ENCODE assay signal across 11 mouse cellular contexts in genomic region chr14:46980736-46981438, GRCm38 (mm10).
DNase-seq lines count a peak whose midpoint lies in the region; ATAC-seq and TF ChIP-seq lines count a peak whose summit lies in the region.
"Had no signal": no experiment of that assay in that cellular context is flagged by ENCODE, and none has a peak within 500 bp of the region (broad histone marks: within the 10 kb centered on the region; RNA-seq: fewer than 3 reads in every experiment).

No protein-coding gene starts in this region.

- no peak for DNase-seq in forebrain, embryonic 11.5 days (ENCODE audit: low spot score)
- no peak for DNase-seq in forebrain, embryonic 10.5 days (ENCODE audit: extremely low spot score, low spot score)
- no peak for DNase-seq in liver, postnatal 0 days
- no peak for DNase-seq in liver, embryonic 11.5 days (ENCODE audit: low spot score)
- DNase-seq in thymus, postnatal 14 days, result no peak
- DNase-seq in thymus, adult 18-20 months, result no peak
- DNase-seq: spleen, adult 18-20 months had no signal

- no peak overlapping the region for H3K27ac ChIP-seq in forebrain, embryonic 11.5 days (ENCODE audit: low read depth, low read length)
- no peak overlapping the region for H3K27ac ChIP-seq in forebrain, embryonic 10.5 days
- no peak overlapping the region for H3K27ac ChIP-seq in liver, postnatal 0 days (ENCODE audit: low read depth)
- no peak overlapping the region for H3K27ac ChIP-seq in liver, embryonic 11.5 days (ENCODE audit: low read depth, low read length)
- H3K27ac ChIP-seq in heart, embryonic 16.5 days (ENCODE audit: low read length), result peak overlapping the region; percentile 8
- H3K27ac ChIP-seq in neural tube, embryonic 15.5 days (replicated peaks), result no peak overlapping the region
- H3K27ac ChIP-seq: embryonic facial prominence, embryonic 12.5 days had no signal

- 0 out of 2 replicates have a peak, but pooled peaks have one; percentile 18 for ATAC-seq in forebrain, embryonic 11.5 days (replicated peaks; ENCODE audit: low FRiP score)
- ATAC-seq in liver, postnatal 0 days, result peak; percentile 83
- no peak for ATAC-seq in liver, embryonic 11.5 days (replicated peaks; ENCODE audit: low FRiP score)
- peak; percentile 50; the same call in 1 of the 2 replicates for ATAC-seq in heart, embryonic 16.5 days (replicated peaks; ENCODE audit: extremely low read depth, insufficient read depth, low FRiP score)
- ATAC-seq in neural tube, embryonic 15.5 days (ENCODE audit: low FRiP score), result 0 out of 2 replicates have a peak, but pooled peaks have one; percentile 39
- ATAC-seq: intestine, postnatal 0 days had no signal

- no peak for TF ChIP-seq EP300 in liver, postnatal 0 days (IDR thresholded peaks at IDR 0.05; ENCODE audit: low read depth)

- H3K4me2 ChIP-seq in forebrain, embryonic 11.5 days (ENCODE audit: low read depth, low read length, severe bottlenecking), result no peak overlapping the region
- no peak overlapping the region for H3K4me2 ChIP-seq in liver, postnatal 0 days (ENCODE audit: low read depth, low read length)
- no peak overlapping the region for H3K4me2 ChIP-seq in liver, embryonic 11.5 days
- peak overlapping the region; percentile 14; the same call in 1 of the 2 replicates for H3K4me2 ChIP-seq in heart, embryonic 16.5 days (ENCODE audit: low read depth, low read length)
- H3K4me2 ChIP-seq in neural tube, embryonic 15.5 days, result no peak overlapping the region
- H3K4me2 ChIP-seq: embryonic facial prominence, embryonic 12.5 days had no signal

- H3K36me3 ChIP-seq in forebrain, embryonic 11.5 days (ENCODE audit: control insufficient read depth, insufficient read depth, low read length), result no peaks in the 10 kb centered on the region
- H3K36me3 ChIP-seq in forebrain, embryonic 10.5 days (replicated peaks), result no peaks in the 10 kb centered on the region
- no peaks in the 10 kb centered on the region for H3K36me3 ChIP-seq in liver, postnatal 0 days (replicated peaks; ENCODE audit: insufficient read depth, low read length)
- H3K36me3 ChIP-seq in liver, embryonic 11.5 days (ENCODE audit: control insufficient read depth, insufficient read depth, low read length), result no peaks in the 10 kb centered on the region
- H3K36me3 ChIP-seq in heart, embryonic 16.5 days (ENCODE audit: control insufficient read depth, insufficient read depth), result no peaks in the 10 kb centered on the region
- H3K36me3 ChIP-seq in neural tube, embryonic 15.5 days, result no peaks in the 10 kb centered on the region
- H3K36me3 ChIP-seq: embryonic facial prominence, embryonic 12.5 days had no signal

- no peak overlapping the region for H3K9ac ChIP-seq in forebrain, embryonic 11.5 days (ENCODE audit: low read length)
- no peak overlapping the region for H3K9ac ChIP-seq in liver, postnatal 0 days (replicated peaks)
- no peak overlapping the region for H3K9ac ChIP-seq in liver, embryonic 11.5 days (ENCODE audit: low read depth, low read length)
- peak overlapping the region; percentile 19; the same call in 1 of the 2 replicates for H3K9ac ChIP-seq in heart, embryonic 16.5 days (ENCODE audit: low read length)
- H3K9ac ChIP-seq in neural tube, embryonic 15.5 days (replicated peaks), result no peak overlapping the region
- H3K9ac ChIP-seq: embryonic facial prominence, embryonic 12.5 days had no signal

- WGBS in forebrain, embryonic 11.5 days, result 78% methylated on average over 17 of the region's 17 CpGs
- 85% methylated on average over 17 of the region's 17 CpGs for WGBS in forebrain, embryonic 10.5 days
- WGBS in liver, postnatal 0 days (ENCODE audit: insufficient replicate concordance), result 48% methylated on average over 17 of the region's 17 CpGs
- 57% methylated on average over 17 of the region's 17 CpGs for WGBS in liver, embryonic 11.5 days
- 52% methylated on average over 17 of the region's 17 CpGs for WGBS in heart, embryonic 16.5 days
- WGBS in neural tube, embryonic 15.5 days, result 76% methylated on average over 17 of the region's 17 CpGs

- TF ChIP-seq CTCF in liver, postnatal 0 days (IDR thresholded peaks at IDR 0.05; ENCODE audit: low read depth), result no peak

- no peaks in the 10 kb centered on the region for H3K9me3 ChIP-seq in forebrain, embryonic 11.5 days (ENCODE audit: control insufficient read depth, low read length)
- H3K9me3 ChIP-seq in forebrain, embryonic 10.5 days, result no peaks in the 10 kb centered on the region
- H3K9me3 ChIP-seq in liver, postnatal 0 days (ENCODE audit: low read length), result no peaks in the 10 kb centered on the region
- no peaks in the 10 kb centered on the region for H3K9me3 ChIP-seq in liver, embryonic 11.5 days (ENCODE audit: control insufficient read depth, low read length)
- H3K9me3 ChIP-seq in heart, embryonic 16.5 days (replicated peaks; ENCODE audit: control insufficient read depth, low read length), result no peaks in the 10 kb centered on the region
- no peaks in the 10 kb centered on the region for H3K9me3 ChIP-seq in neural tube, embryonic 15.5 days (replicated peaks)
- H3K9me3 ChIP-seq: embryonic facial prominence, embryonic 12.5 days had no signal

- no peaks in the 10 kb centered on the region for H3K27me3 ChIP-seq in forebrain, embryonic 11.5 days (ENCODE audit: control insufficient read depth, insufficient read depth, low read length)
- H3K27me3 ChIP-seq in forebrain, embryonic 10.5 days (ENCODE audit: poor library complexity, severe bottlenecking), result no peaks in the 10 kb centered on the region
- no peaks in the 10 kb centered on the region for H3K27me3 ChIP-seq in liver, postnatal 0 days (ENCODE audit: insufficient read depth, low read length)
- H3K27me3 ChIP-seq in liver, embryonic 11.5 days (replicated peaks; ENCODE audit: control insufficient read depth, insufficient read depth, low read length), result no peaks in the 10 kb centered on the region
- no peaks in the 10 kb centered on the region for H3K27me3 ChIP-seq in heart, embryonic 16.5 days (ENCODE audit: control insufficient read depth, insufficient read depth, low read length)
- H3K27me3 ChIP-seq in neural tube, embryonic 15.5 days (replicated peaks), result no peaks in the 10 kb centered on the region
- H3K27me3 ChIP-seq: embryonic facial prominence, embryonic 12.5 days had no signal

- H3K4me1 ChIP-seq in forebrain, embryonic 11.5 days (replicated peaks; ENCODE audit: control insufficient read depth, insufficient read depth, low read length), result no peaks in the 10 kb centered on the region; the same call in 1 of the 2 replicates
- H3K4me1 ChIP-seq in forebrain, embryonic 10.5 days, result peaks cover 25% of the 10 kb centered on the region
- no peaks in the 10 kb centered on the region for H3K4me1 ChIP-seq in liver, postnatal 0 days (ENCODE audit: insufficient read depth)
- no peaks in the 10 kb centered on the region for H3K4me1 ChIP-seq in liver, embryonic 11.5 days (replicated peaks; ENCODE audit: control insufficient read depth, insufficient read depth, low read length)
- peaks cover 63% of the 10 kb centered on the region for H3K4me1 ChIP-seq in heart, embryonic 16.5 days (ENCODE audit: control insufficient read depth, insufficient read depth, low read length)
- 0 out of 2 replicates have a peak, but pooled peaks cover 4% of the 10 kb centered on the region for H3K4me1 ChIP-seq in neural tube, embryonic 15.5 days

- no peak overlapping the region for H3K4me3 ChIP-seq in forebrain, embryonic 11.5 days (ENCODE audit: low read depth, low read length)
- no peak overlapping the region for H3K4me3 ChIP-seq in forebrain, embryonic 10.5 days
- H3K4me3 ChIP-seq in liver, postnatal 0 days (ENCODE audit: low read depth, low read length), result no peak overlapping the region
- H3K4me3 ChIP-seq in liver, embryonic 11.5 days (ENCODE audit: low read depth, low read length), result no peak overlapping the region
- no peak overlapping the region for H3K4me3 ChIP-seq in heart, embryonic 16.5 days (ENCODE audit: low read length)
- H3K4me3 ChIP-seq in neural tube, embryonic 15.5 days (replicated peaks), result no peak overlapping the region
- H3K4me3 ChIP-seq: embryonic facial prominence, embryonic 12.5 days had no signal
